Mouse (Mus musculus): Measurements from ENCODE around the gene Cdkn3. TPM values are rescaled to one million over a fixed set of nuclear protein-coding genes. Genes with fewer than 3 reads are reported as not detected.

The Cdkn3 gene
- polyA plus RNA-seq (2012; fragmentation: generic; extraction: Trizol) = 12.5 TPM

- no peaks in the 10 kb centered on the region for H3K27me3 ChIP-seq (ENCODE audit: control insufficient read depth, insufficient read depth, insufficient read length)
- no peaks in the 10 kb centered on the region for H3K79me2 ChIP-seq (ENCODE audit: control insufficient read depth, insufficient read depth)
- peak within 1 kb of the TSS; percentile 25 for H3ac ChIP-seq (ENCODE audit: control insufficient read depth, insufficient read length)
- peak within 1 kb of the TSS; percentile 85 for H3K4me2 ChIP-seq (ENCODE audit: low read depth)
- peak within 1 kb of the TSS; percentile 45 for H3K4me3 ChIP-seq
- TF ChIP-seq POLR2AphosphoS2 (IDR thresholded peaks at IDR 0.05; ENCODE audit: insufficient read length, low read depth) = peak; percentile 76
- no peak for TF ChIP-seq CEBPB (IDR thresholded peaks at IDR 0.05; ENCODE audit: insufficient read depth, poor library complexity, severe bottlenecking)
- TF ChIP-seq E2F4 (IDR thresholded peaks at IDR 0.05; ENCODE audit: insufficient read depth) = peak; percentile 90
- peak; percentile 79 for TF ChIP-seq POLR2A (IDR thresholded peaks at IDR 0.05; ENCODE audit: insufficient read length, low read depth)
- H3K36me3 ChIP-seq (ENCODE audit: control insufficient read depth, insufficient read depth) = no peaks in the 10 kb centered on the region
Measured at GRCm38 (mm10) chr14:46760355-46761029, at the start of gene Cdkn3. Gene Cdkn3, plus strand, starts transcription at chr14:46760541.

- TF ChIP-seq CEBPB (IDR thresholded peaks at IDR 0.05; ENCODE audit: insufficient read depth, poor library complexity, severe bottlenecking) (no peak), MAX (IDR thresholded peaks at IDR 0.05; ENCODE audit: low read depth) (no peak)
- no peaks in the 10 kb centered on the region for H3K79me2 ChIP-seq (ENCODE audit: control insufficient read depth, insufficient read depth)
Measured at GRCm38 (mm10) chr14:46718483-46718922, 41.8 kb upstream of the Cdkn3 start.

GRCm38 (mm10) chr14:46722031-46722430, 38.3 kb upstream of the Cdkn3 start:
- Histone ChIP-seq H3K36me3 (ENCODE audit: control insufficient read depth, insufficient read depth) (no peaks in the 10 kb centered on the region), H3K79me2 (ENCODE audit: control insufficient read depth, insufficient read depth) (no peaks in the 10 kb centered on the region), H3K4me2 (ENCODE audit: low read depth) (no peak overlapping the region), H3ac (ENCODE audit: control insufficient read depth, insufficient read length) (no peak overlapping the region), H3K4me3 (no peak overlapping the region), H3K27me3 (ENCODE audit: control insufficient read depth, insufficient read depth, insufficient read length) (no peaks in the 10 kb centered on the region)
- TF ChIP-seq REST (IDR thresholded peaks at IDR 0.05; ENCODE audit: insufficient read depth, insufficient read length) = no peak
- TF ChIP-seq E2F4 (IDR thresholded peaks at IDR 0.05; ENCODE audit: insufficient read depth) = no peak
- no peak for TF ChIP-seq SRF (IDR thresholded peaks at IDR 0.05; ENCODE audit: control insufficient read depth, insufficient read length, low read depth)
- no peak for TF ChIP-seq MYOD1 (IDR thresholded peaks at IDR 0.05; ENCODE audit: control insufficient read depth in 1 of 3, insufficient read length in 2 of 3, low read depth in 2 of 3)
- TF ChIP-seq POLR2A (IDR thresholded peaks at IDR 0.05; ENCODE audit: insufficient read length, low read depth) = no peak
- TF ChIP-seq TCF12 (IDR thresholded peaks at IDR 0.05; ENCODE audit: insufficient read depth, poor library complexity, severe bottlenecking) = no peak
- TF ChIP-seq MAX (IDR thresholded peaks at IDR 0.05; ENCODE audit: low read depth) = no peak
- no peak for TF ChIP-seq TCF3 (IDR thresholded peaks at IDR 0.05; ENCODE audit: insufficient read length, low read depth)
- TF ChIP-seq MYOG (IDR thresholded peaks at IDR 0.05; ENCODE audit: control insufficient read depth in 1 of 3, insufficient read depth in 1 of 3, insufficient read length in 2 of 3, low read depth in 2 of 3) = no peak
- TF ChIP-seq USF1 (IDR thresholded peaks at IDR 0.05; ENCODE audit: low read depth) = no peak

More at GRCm38 (mm10) chr14:46718483-46718922, 41.8 kb upstream of the Cdkn3 start:
- Histone ChIP-seq H3K27me3 (ENCODE audit: control insufficient read depth, insufficient read depth, insufficient read length) (no peaks in the 10 kb centered on the region), H3K4me2 (ENCODE audit: low read depth) (no peak overlapping the region), H3K36me3 (ENCODE audit: control insufficient read depth, insufficient read depth) (no peaks in the 10 kb centered on the region), H3ac (ENCODE audit: control insufficient read depth, insufficient read length) (no peak overlapping the region), H3K4me3 (no peak overlapping the region)

- Histone ChIP-seq H3K79me2 (ENCODE audit: control insufficient read depth, insufficient read depth) (no peaks in the 10 kb centered on the region), H3K36me3 (ENCODE audit: control insufficient read depth, insufficient read depth) (no peaks in the 10 kb centered on the region), H3K27me3 (ENCODE audit: control insufficient read depth, insufficient read depth, insufficient read length) (no peaks in the 10 kb centered on the region), H3K4me2 (ENCODE audit: low read depth) (no peak overlapping the region), H3ac (ENCODE audit: control insufficient read depth, insufficient read length) (no peak overlapping the region), H3K4me3 (no peak overlapping the region)
- TF ChIP-seq POLR2AphosphoS2 (IDR thresholded peaks at IDR 0.05; ENCODE audit: insufficient read length, low read depth) = no peak
- no peak for TF ChIP-seq REST (IDR thresholded peaks at IDR 0.05; ENCODE audit: insufficient read depth, insufficient read length)
- no peak for TF ChIP-seq POLR2A (IDR thresholded peaks at IDR 0.05; ENCODE audit: insufficient read length, low read depth)
- no peak for TF ChIP-seq TCF12 (IDR thresholded peaks at IDR 0.05; ENCODE audit: insufficient read depth, poor library complexity, severe bottlenecking)
- no peak for TF ChIP-seq CEBPB (IDR thresholded peaks at IDR 0.05; ENCODE audit: insufficient read depth, poor library complexity, severe bottlenecking)
- no peak for TF ChIP-seq USF1 (IDR thresholded peaks at IDR 0.05; ENCODE audit: low read depth)
- no peak for TF ChIP-seq SRF (IDR thresholded peaks at IDR 0.05; ENCODE audit: control insufficient read depth, insufficient read length, low read depth)
- TF ChIP-seq MYOD1 (IDR thresholded peaks at IDR 0.05; ENCODE audit: control insufficient read depth in 1 of 3, insufficient read length in 2 of 3, low read depth in 2 of 3) = no peak
- TF ChIP-seq TCF3 (IDR thresholded peaks at IDR 0.05; ENCODE audit: insufficient read length, low read depth) = no peak
- TF ChIP-seq E2F4 (IDR thresholded peaks at IDR 0.05; ENCODE audit: insufficient read depth) = no peak
- no peak for TF ChIP-seq MAX (IDR thresholded peaks at IDR 0.05; ENCODE audit: low read depth)
- TF ChIP-seq MYOG (IDR thresholded peaks at IDR 0.05; ENCODE audit: control insufficient read depth in 1 of 3, insufficient read depth in 1 of 3, insufficient read length in 2 of 3, low read depth in 2 of 3) = no peak
Measured at GRCm38 (mm10) chr14:46723828-46724227, 36.5 kb upstream of the Cdkn3 start.

GRCm38 (mm10) chr14:46724941-46725340, 35.4 kb upstream of the Cdkn3 start:
- H3K4me2 ChIP-seq (ENCODE audit: low read depth) = no peak overlapping the region
- no peaks in the 10 kb centered on the region for H3K27me3 ChIP-seq (ENCODE audit: control insufficient read depth, insufficient read depth, insufficient read length)
- no peaks in the 10 kb centered on the region for H3K36me3 ChIP-seq (ENCODE audit: control insufficient read depth, insufficient read depth)
- H3K79me2 ChIP-seq (ENCODE audit: control insufficient read depth, insufficient read depth) = no peaks in the 10 kb centered on the region
- TF ChIP-seq POLR2A (IDR thresholded peaks at IDR 0.05; ENCODE audit: insufficient read length, low read depth) = no peak
- TF ChIP-seq TCF12 (IDR thresholded peaks at IDR 0.05; ENCODE audit: insufficient read depth, poor library complexity, severe bottlenecking) = no peak
- no peak for TF ChIP-seq CEBPB (IDR thresholded peaks at IDR 0.05; ENCODE audit: insufficient read depth, poor library complexity, severe bottlenecking)
- no peak for TF ChIP-seq POLR2AphosphoS2 (IDR thresholded peaks at IDR 0.05; ENCODE audit: insufficient read length, low read depth)
- no peak for TF ChIP-seq TCF3 (IDR thresholded peaks at IDR 0.05; ENCODE audit: insufficient read length, low read depth)
- no peak for TF ChIP-seq USF1 (IDR thresholded peaks at IDR 0.05; ENCODE audit: low read depth)
- no peak for TF ChIP-seq REST (IDR thresholded peaks at IDR 0.05; ENCODE audit: insufficient read depth, insufficient read length)
- no peak for TF ChIP-seq MYOD1 (IDR thresholded peaks at IDR 0.05; ENCODE audit: control insufficient read depth in 1 of 3, insufficient read length in 2 of 3, low read depth in 2 of 3)
- no peak for TF ChIP-seq MYOG (IDR thresholded peaks at IDR 0.05; ENCODE audit: control insufficient read depth in 1 of 3, insufficient read depth in 1 of 3, insufficient read length in 2 of 3, low read depth in 2 of 3)
- no peak for TF ChIP-seq E2F4 (IDR thresholded peaks at IDR 0.05; ENCODE audit: insufficient read depth)
- TF ChIP-seq MAX (IDR thresholded peaks at IDR 0.05; ENCODE audit: low read depth) = no peak
- no peak for TF ChIP-seq SRF (IDR thresholded peaks at IDR 0.05; ENCODE audit: control insufficient read depth, insufficient read length, low read depth)
- no peak overlapping the region for H3ac ChIP-seq (ENCODE audit: control insufficient read depth, insufficient read length)
- H3K4me3 ChIP-seq = no peak overlapping the region

Data from myocyte (in vitro differentiated cells).